Mouse (Mus musculus): ENCODE measurements around the gene Cyp8b1. TPM values are rescaled to one million over a fixed set of nuclear protein-coding genes. Genes with fewer than 3 reads are reported as not detected.

Gene Cyp8b1
- polyA plus RNA-seq, 1 experiment from 2014 or later = not detected

DNA sequence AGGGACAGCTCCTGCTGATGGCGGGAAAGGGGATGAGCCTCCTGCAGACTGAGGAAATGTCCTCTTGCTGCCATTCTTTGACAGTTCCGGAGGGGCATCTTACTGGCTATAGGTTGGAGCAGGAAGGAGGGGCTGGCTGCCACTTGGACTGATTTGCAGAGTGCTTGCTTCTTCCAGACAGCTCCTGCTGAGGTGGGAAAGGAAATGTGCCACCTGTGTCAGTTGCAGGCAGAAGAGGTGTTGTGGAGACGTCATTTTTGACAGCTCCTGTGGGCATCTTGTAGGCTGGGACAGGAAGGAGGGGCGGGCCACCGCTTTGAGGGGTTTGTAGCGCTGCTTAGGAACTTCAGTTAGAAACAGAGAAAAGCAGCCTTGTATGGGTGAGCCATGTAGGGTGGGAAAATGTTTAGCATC is 21.4 kb upstream of the Cyp8b1 start:
- H3K9ac ChIP-seq (replicated peaks) = peak overlapping the region; percentile 51; the same call in 1 of the 2 replicates
- H3K27ac ChIP-seq = 0 out of 2 replicates have a peak overlapping the region, but pooled peaks have one; percentile 26
- ATAC-seq (ENCODE audit: insufficient number of reproducible peaks, insufficient read depth, low FRiP score, low TSS enrichment, low read depth) = peak; percentile 56; the same call in 1 of the 2 replicates
- WGBS = 60% methylated on average over 6 of the region's 6 CpGs
- no peaks in the 10 kb centered on the region for H3K9me3 ChIP-seq
- H3K4me3 ChIP-seq (replicated peaks) = peak overlapping the region; percentile 47
- no peaks in the 10 kb centered on the region for H3K36me3 ChIP-seq
- H3K4me1 ChIP-seq (replicated peaks) = no peaks in the 10 kb centered on the region
- H3K4me2 ChIP-seq = peak overlapping the region; percentile 52
- H3K27me3 ChIP-seq = no peaks in the 10 kb centered on the region; the same call in 1 of the 2 replicates

DNA sequence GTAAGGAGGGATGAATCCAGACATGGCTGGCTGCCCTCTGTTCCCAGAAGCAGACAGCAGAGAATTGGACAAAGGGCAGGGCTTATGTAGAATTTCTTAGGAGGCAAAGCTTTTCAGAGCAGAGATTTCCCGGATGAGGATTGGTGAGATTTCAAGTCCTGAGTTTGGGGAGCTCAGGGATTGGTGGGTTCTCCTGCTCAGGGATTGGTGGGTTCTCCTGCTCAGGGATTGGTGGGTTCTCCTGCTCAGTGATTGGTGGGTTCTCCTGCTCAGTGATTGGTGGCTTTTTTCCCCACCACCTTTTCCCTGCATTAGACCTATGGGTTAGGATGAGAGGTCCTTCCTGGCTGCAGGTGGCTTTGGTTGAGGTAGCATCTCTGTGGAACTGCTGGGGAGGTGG is 20.8 kb upstream of the Cyp8b1 start:
- Histone ChIP-seq H3K27ac (no peak overlapping the region), H3K4me1 (replicated peaks) (no peaks in the 10 kb centered on the region), H3K4me3 (replicated peaks) (no peak overlapping the region), H3K9ac (replicated peaks) (no peak overlapping the region), H3K36me3 (no peaks in the 10 kb centered on the region), H3K27me3 (no peaks in the 10 kb centered on the region; the same call in 1 of the 2 replicates), H3K9me3 (no peaks in the 10 kb centered on the region), H3K4me2 (no peak overlapping the region)
- WGBS = 80% methylated on average over 1 of the region's 1 CpGs
- ATAC-seq (ENCODE audit: insufficient number of reproducible peaks, insufficient read depth, low FRiP score, low TSS enrichment, low read depth) = peak; percentile 42

DNA sequence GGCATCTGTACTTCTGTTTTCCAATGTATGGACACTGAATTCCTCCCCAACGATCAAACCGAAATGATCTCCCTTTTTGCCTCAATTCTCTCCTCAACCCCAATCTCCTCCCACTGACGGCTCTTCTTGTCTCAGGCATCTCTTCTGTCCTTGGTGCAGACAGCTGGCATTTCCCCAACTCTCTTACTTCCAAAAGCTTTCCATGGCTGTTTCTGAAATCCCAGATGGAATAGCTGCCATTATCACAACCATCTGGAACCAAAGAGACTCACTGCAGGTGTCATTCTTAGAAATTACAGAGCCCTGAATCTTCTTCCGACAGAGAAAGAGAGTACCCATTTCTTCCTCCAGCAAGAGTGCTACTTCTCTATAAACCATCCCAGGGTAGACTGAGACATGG is 18.8 kb upstream of the Cyp8b1 start:
- H3K27ac ChIP-seq = no peak overlapping the region
- no peak for ATAC-seq (ENCODE audit: insufficient number of reproducible peaks, insufficient read depth, low FRiP score, low TSS enrichment, low read depth)
- 84% methylated on average over 4 of the region's 4 CpGs for WGBS
- no peaks in the 10 kb centered on the region for H3K4me1 ChIP-seq (replicated peaks)
- H3K9me3 ChIP-seq = no peaks in the 10 kb centered on the region
- no peak overlapping the region for H3K4me2 ChIP-seq
- no peaks in the 10 kb centered on the region for H3K36me3 ChIP-seq
- H3K27me3 ChIP-seq = no peaks in the 10 kb centered on the region; the same call in 1 of the 2 replicates
- H3K9ac ChIP-seq (replicated peaks) = no peak overlapping the region
- H3K4me3 ChIP-seq (replicated peaks) = no peak overlapping the region

DNA sequence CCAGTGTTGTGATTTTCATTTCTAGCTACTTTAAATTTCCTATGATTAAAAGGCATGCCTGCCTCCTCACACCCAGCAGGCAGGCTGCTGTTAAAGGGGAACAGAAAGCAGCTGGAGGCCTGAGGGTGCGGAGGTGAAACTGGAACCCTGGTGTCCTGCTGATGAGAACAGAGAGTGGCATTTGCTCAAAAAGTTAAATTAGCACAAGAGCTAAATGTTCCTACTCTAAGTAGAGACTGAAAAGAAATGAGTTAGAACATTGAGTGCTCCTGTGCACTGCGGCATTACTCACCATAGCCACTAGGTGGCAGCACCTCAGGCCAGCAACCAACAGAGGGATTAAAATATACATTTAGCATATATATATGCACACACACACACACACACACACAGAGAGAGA is 12.4 kb upstream of the Cyp8b1 start:
- Histone ChIP-seq H3K27ac (no peak overlapping the region), H3K4me1 (replicated peaks) (peaks cover 9% of the 10 kb centered on the region), H3K4me2 (no peak overlapping the region), H3K27me3 (peaks cover 3% of the 10 kb centered on the region; the same call in 1 of the 2 replicates), H3K9me3 (no peaks in the 10 kb centered on the region), H3K36me3 (no peaks in the 10 kb centered on the region), H3K9ac (replicated peaks) (no peak overlapping the region), H3K4me3 (replicated peaks) (no peak overlapping the region)
- ATAC-seq (ENCODE audit: insufficient number of reproducible peaks, insufficient read depth, low FRiP score, low TSS enrichment, low read depth) = no peak
- WGBS = 25% methylated on average over 2 of the region's 2 CpGs

DNA sequence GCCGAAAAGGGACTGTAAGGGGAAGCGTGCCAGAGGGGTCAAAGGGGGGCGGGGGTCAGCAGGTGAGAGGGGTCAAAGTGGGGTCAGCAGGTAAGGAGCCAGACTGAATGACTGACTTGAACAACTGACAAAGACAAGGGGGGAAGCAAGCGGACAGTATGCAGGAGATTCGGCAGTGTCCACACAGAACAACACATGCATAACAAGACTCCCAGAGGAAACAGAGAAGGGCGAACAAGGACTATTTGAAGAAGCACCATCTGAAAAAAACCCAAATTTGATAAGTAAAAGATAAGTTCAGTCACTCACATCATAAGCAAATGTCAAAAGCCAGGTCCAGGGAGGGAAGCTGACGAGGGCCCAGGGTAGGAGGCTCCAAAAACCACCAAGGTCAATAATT is 11.6 kb upstream of the Cyp8b1 start:
- H3K27ac ChIP-seq = no peak overlapping the region
- H3K36me3 ChIP-seq = no peaks in the 10 kb centered on the region
- H3K9me3 ChIP-seq = no peaks in the 10 kb centered on the region
- H3K4me2 ChIP-seq = no peak overlapping the region
- no peak for ATAC-seq (ENCODE audit: insufficient number of reproducible peaks, insufficient read depth, low FRiP score, low TSS enrichment, low read depth)
- H3K9ac ChIP-seq (replicated peaks) = no peak overlapping the region
- H3K27me3 ChIP-seq = peaks cover 3% of the 10 kb centered on the region; the same call in 1 of the 2 replicates
- no peak overlapping the region for H3K4me3 ChIP-seq (replicated peaks)
- H3K4me1 ChIP-seq (replicated peaks) = peaks cover 9% of the 10 kb centered on the region
- WGBS = 82% methylated on average over 7 of the region's 7 CpGs

DNA sequence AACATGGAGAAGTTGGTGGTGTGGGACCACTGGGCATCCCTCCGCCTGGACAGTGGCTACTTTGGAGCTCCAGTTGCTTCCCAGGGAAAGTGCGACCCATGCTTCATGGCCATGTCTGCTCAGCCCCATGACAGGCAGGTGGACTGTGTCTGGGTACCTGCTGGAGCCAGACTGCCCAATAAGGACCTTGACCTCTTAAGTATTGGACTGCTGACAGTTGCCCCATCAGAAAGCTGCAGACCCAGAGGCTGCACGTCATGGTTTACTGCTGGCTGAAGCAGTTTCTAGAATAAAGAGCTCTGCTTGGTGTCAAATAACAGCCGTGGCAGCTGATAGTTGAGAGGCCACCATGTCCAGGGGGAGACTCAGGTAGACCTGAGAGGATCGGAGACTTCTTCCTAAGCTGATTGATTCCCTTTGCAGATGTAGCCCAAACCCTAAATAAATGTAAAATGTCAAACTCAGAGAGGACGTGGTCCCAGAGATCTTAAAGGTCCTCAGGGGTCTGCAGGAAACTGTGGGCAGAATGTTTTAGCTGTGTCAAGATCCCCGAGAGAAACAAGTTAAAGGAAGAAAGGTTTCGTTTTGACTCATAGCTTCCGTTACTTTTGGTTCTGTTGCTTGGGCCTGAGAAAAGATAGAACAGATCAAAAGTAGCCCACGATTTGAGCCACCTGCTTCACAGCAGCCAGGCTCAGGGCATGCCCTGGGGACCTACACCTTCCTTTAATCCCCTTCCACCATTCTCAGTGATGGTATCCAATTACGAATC is 10.7 kb upstream of the Cyp8b1 start:
- H3K9me3 ChIP-seq = no peaks in the 10 kb centered on the region
- H3K4me2 ChIP-seq = no peak overlapping the region
- peaks cover 9% of the 10 kb centered on the region for H3K4me1 ChIP-seq (replicated peaks)
- H3K9ac ChIP-seq (replicated peaks) = no peak overlapping the region
- ATAC-seq (ENCODE audit: insufficient number of reproducible peaks, insufficient read depth, low FRiP score, low TSS enrichment, low read depth) = no peak
- no peaks in the 10 kb centered on the region for H3K36me3 ChIP-seq
- 48% methylated on average over 11 of the region's 11 CpGs for WGBS
- no peak overlapping the region for H3K27ac ChIP-seq
- peaks cover 3% of the 10 kb centered on the region; the same call in 1 of the 2 replicates for H3K27me3 ChIP-seq
- H3K4me3 ChIP-seq (replicated peaks) = no peak overlapping the region

DNA sequence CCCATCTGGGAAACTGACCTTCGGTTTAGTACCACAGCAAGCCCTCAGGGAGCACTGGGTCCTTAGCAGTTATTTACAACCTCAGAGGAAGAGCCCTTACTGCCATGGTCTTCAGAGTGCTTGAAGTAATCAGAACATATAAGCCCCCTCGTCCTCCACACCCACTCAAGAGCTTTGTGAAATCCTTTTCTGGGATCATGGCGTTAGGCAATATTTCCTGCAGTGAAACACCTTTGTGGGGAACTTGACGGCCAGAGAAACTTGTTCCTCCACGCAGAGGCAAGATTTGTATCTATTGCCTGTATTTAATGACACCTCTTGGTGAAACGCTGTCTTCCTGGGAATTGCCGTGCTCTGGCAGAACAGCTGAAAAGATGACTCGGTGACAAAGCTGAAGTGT is 9.9 kb upstream of the Cyp8b1 start:
- Histone ChIP-seq H3K27me3 (peaks cover 3% of the 10 kb centered on the region; the same call in 1 of the 2 replicates), H3K27ac (no peak overlapping the region), H3K9ac (replicated peaks) (no peak overlapping the region), H3K36me3 (no peaks in the 10 kb centered on the region), H3K4me1 (replicated peaks) (peaks cover 9% of the 10 kb centered on the region), H3K4me3 (replicated peaks) (no peak overlapping the region), H3K4me2 (no peak overlapping the region), H3K9me3 (no peaks in the 10 kb centered on the region)
- 49% methylated on average over 8 of the region's 8 CpGs for WGBS
- ATAC-seq (ENCODE audit: insufficient number of reproducible peaks, insufficient read depth, low FRiP score, low TSS enrichment, low read depth) = no peak

DNA sequence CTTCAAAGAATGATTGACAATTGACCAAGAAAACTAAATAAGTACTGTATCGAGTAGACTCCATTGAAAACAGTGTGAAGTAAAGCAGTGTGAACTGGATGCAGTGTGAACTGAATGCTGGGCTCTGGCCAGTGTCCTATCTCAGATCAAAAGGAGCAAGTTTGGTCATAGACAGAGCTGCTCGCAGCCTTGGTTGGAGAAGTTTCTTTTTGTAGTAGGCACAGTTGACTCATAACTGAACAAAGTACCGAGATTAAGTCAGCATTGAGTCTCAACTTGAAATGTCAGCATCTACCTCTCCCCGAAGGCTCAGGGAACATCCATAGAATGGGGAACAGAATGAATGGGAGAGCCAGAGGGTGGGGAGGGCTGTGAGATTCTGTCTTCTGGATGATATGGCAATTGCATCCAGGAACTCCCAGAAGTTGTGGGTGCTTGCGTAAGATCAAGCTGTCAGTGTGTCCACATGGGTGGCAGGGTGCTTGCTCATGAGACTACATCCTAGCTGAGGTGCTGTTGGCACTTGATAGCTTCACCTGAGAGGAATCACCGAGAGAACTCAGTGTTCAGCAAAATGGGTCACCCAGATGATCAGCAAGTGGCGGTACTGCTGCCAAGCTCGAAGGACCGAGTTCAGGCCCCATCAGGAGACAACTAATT is 8.9 kb upstream of the Cyp8b1 start:
- ATAC-seq (ENCODE audit: insufficient number of reproducible peaks, insufficient read depth, low FRiP score, low TSS enrichment, low read depth) = no peak
- H3K27ac ChIP-seq = no peak overlapping the region
- H3K4me2 ChIP-seq = no peak overlapping the region
- 89% methylated on average over 9 of the region's 9 CpGs for WGBS
- no peak overlapping the region for H3K9ac ChIP-seq (replicated peaks)
- H3K27me3 ChIP-seq = peaks cover 3% of the 10 kb centered on the region; the same call in 1 of the 2 replicates
- H3K9me3 ChIP-seq = no peaks in the 10 kb centered on the region
- H3K4me3 ChIP-seq (replicated peaks) = no peak overlapping the region
- no peaks in the 10 kb centered on the region for H3K36me3 ChIP-seq
- peaks cover 9% of the 10 kb centered on the region for H3K4me1 ChIP-seq (replicated peaks)

DNA sequence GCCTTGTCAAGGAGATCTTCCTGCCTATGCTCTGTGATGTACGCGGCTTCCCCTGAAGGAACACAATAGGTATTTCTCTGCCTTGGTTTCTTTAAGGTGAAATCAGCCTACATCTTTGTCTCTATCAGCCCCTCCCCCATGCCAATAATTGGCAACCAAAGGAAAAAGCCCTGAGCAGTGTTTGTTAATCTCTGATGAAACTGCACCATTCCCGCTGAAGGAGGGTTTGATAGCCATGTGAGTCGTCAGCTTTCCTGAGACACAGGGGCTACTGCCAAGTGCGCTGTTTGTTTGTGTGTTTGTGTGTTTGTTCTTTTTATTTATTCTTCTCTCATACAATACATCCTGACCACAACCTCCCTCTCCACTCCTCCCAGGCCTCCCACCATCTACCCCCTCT is 7.8 kb upstream of the Cyp8b1 start:
- H3K9me3 ChIP-seq = no peaks in the 10 kb centered on the region
- no peak for ATAC-seq (ENCODE audit: insufficient number of reproducible peaks, insufficient read depth, low FRiP score, low TSS enrichment, low read depth)
- peaks cover 9% of the 10 kb centered on the region for H3K4me1 ChIP-seq (replicated peaks)
- no peak overlapping the region for H3K4me3 ChIP-seq (replicated peaks)
- H3K36me3 ChIP-seq = no peaks in the 10 kb centered on the region
- H3K27me3 ChIP-seq = peaks cover 3% of the 10 kb centered on the region; the same call in 1 of the 2 replicates
- WGBS = 91% methylated on average over 5 of the region's 5 CpGs
- H3K9ac ChIP-seq (replicated peaks) = no peak overlapping the region
- H3K4me2 ChIP-seq = no peak overlapping the region
- no peak overlapping the region for H3K27ac ChIP-seq

DNA sequence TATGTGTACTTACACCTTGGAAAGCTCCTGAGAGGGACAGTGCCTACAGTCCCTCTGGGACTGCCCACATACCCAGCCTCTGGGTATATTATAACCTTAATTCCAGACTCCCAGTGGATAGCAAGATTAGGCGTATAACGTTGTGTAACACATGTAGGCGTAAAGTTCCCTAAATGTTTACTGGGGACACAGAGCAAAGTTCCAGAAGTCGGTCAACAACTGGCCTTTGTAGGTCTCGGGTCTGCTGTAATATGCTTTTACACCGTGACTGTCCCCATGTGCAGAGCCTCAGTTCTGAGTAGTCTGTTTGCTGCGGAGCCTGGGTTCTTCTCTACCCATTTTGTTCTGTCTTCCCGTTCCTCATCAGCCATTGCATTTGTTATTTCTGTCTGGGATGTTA is 7.3 kb upstream of the Cyp8b1 start:
- Histone ChIP-seq H3K27me3 (peaks cover 3% of the 10 kb centered on the region; the same call in 1 of the 2 replicates), H3K27ac (no peak overlapping the region), H3K4me2 (no peak overlapping the region), H3K36me3 (no peaks in the 10 kb centered on the region), H3K4me3 (replicated peaks) (no peak overlapping the region), H3K9me3 (no peaks in the 10 kb centered on the region), H3K4me1 (replicated peaks) (peaks cover 9% of the 10 kb centered on the region), H3K9ac (replicated peaks) (no peak overlapping the region)
- no peak for ATAC-seq (ENCODE audit: insufficient number of reproducible peaks, insufficient read depth, low FRiP score, low TSS enrichment, low read depth)
- WGBS = 88% methylated on average over 8 of the region's 8 CpGs

DNA sequence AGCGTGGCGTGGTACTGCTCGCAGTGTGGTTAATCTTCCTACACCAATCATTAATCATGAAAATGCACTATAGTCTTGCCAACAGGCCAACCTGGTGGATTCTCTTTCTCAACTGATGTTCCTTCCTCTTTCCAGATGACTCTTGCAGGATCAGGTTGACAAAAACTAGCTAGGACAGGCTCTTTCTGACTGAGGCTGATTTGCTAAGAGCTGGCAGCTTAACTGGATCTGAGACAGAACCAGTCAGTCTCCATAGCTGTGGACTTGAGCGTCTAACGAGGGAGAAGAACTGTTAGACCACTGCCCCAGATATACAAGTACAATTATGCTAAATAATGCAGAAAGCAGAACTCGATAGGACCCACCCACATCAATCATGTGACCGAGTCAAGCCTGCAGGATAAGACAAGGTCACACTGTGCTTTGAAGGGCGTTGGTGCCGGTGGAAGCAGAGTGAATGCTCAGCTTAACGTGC is 3.0 kb upstream of the Cyp8b1 start:
- no peak overlapping the region for H3K4me2 ChIP-seq
- 80% methylated on average over 10 of the region's 10 CpGs for WGBS
- no peak overlapping the region for H3K9ac ChIP-seq (replicated peaks)
- no peaks in the 10 kb centered on the region for H3K9me3 ChIP-seq
- H3K4me1 ChIP-seq (replicated peaks) = no peaks in the 10 kb centered on the region
- no peaks in the 10 kb centered on the region for H3K36me3 ChIP-seq
- ATAC-seq (ENCODE audit: insufficient number of reproducible peaks, insufficient read depth, low FRiP score, low TSS enrichment, low read depth) = no peak
- H3K4me3 ChIP-seq (replicated peaks) = no peak overlapping the region
- H3K27me3 ChIP-seq = no peaks in the 10 kb centered on the region
- H3K27ac ChIP-seq = no peak overlapping the region

Measured in limb, embryonic 12.5 days (tissue).